Mouse (Mus musculus): ENCODE measurements around the gene A930004D18Rik.
A peak's percentile ranks its signal among the peaks of the same experiment; 100 is the strongest.

A930004D18Rik gene

DNA sequence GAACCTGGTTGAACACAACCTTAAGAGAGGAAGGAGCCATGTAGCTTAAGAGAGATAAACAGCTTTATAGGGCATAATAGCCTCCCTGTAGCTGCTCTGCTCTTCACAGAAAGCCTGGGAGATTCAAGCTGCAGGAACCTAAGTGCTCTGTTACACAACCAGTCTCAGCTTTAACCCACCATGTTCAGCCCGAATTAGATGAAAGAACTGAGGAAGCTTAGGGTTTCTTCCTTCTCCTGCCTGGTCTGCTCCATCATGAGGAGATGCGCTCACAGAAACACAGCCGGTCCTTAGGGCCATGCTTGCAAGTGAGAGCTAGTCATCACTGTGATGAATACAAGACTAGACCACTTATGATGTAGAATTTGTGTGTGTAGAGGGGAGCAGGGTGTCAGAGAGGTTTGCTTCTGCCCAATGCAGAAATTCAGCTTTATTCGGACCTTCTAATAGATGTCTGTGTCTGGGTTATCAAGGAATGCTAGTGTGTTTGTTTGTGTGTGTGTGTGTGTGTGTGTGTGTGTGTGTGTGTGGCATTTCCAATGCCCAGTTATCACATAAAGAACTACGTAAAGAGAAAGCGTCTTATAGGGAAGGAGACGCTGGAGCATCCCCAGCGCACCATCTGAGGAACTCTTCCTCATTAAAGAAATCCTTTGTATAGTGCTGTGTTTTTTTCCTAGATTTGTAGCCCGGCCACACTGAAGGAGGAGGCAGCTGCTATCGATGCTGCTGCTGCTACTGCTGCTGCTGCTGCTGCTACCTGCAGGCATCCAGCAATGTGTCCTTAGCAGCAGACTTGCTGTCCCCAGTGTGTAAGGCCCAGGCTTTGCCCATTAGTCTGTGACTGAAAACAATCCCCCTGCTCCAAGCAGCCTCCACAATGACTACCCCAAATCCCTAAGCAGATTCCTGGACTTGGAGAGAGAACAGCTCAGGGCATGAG is 4.1 kb downstream of the A930004D18Rik start:
- Histone ChIP-seq H3K36me3 (ENCODE audit: control insufficient read depth, insufficient read depth, low read length, poor library complexity, severe bottlenecking) (no peaks in the 10 kb centered on the region), H3K27me3 (ENCODE audit: control insufficient read depth, insufficient read depth, low read length, poor library complexity, severe bottlenecking) (no peaks in the 10 kb centered on the region; the same call in 1 of the 2 replicates)
- no peak for DNase-seq (ENCODE audit: low read depth, low spot score)

GRCm38 (mm10) chr2:18032538-18032895 is 5.0 kb downstream of the A930004D18Rik start:
- no peaks in the 10 kb centered on the region for H3K36me3 ChIP-seq (ENCODE audit: control insufficient read depth, insufficient read depth, low read length, poor library complexity, severe bottlenecking)
- peaks cover 2% of the 10 kb centered on the region; the same call in 1 of the 2 replicates for H3K27me3 ChIP-seq (ENCODE audit: control insufficient read depth, insufficient read depth, low read length, poor library complexity, severe bottlenecking)
- DNase-seq (ENCODE audit: low read depth, low spot score) = no peak

DNA sequence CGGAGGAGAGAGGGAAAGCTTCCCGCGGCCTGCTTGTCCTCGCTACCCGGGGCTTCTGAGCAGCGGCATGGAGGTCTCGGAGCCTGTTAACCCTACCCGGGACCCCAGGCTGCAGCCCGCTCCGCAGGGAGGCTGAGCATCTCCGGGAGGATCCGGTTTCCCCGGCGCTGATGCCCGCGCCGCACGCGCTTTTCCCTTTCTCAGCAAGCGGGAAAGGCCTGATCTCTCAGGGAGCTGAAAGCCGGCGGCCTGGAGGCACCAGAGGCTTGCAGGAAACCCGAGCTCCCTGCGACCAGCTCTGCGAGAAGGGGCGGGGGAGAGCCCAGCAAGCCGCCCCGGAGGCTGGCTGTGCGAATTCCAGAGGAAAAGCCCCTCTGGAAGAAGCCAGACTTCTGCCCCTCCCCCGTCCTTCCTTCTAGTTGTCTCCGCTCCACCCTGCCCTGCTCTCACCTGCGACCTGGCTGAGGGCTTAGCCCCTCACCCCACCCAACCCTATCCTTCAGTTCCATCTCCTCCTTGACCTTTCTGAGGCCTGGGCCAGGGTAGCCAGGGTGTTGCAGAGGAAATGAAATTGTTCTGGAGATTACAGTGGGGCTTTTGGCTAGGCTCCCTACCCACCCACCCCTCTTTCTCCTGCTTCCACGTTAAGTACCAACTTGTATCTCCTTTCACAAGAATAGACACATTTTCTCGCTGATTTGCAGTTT is 5.6 kb downstream of the A930004D18Rik start:
- peaks cover 2% of the 10 kb centered on the region; the same call in 1 of the 2 replicates for H3K27me3 ChIP-seq (ENCODE audit: control insufficient read depth, insufficient read depth, low read length, poor library complexity, severe bottlenecking)
- no peak for DNase-seq (ENCODE audit: low read depth, low spot score)
- H3K36me3 ChIP-seq (ENCODE audit: control insufficient read depth, insufficient read depth, low read length, poor library complexity, severe bottlenecking) = no peaks in the 10 kb centered on the region

GRCm38 (mm10) chr2:18031271-18031821 is 6.2 kb downstream of the A930004D18Rik start:
- no peaks in the 10 kb centered on the region for H3K36me3 ChIP-seq (ENCODE audit: control insufficient read depth, insufficient read depth, low read length, poor library complexity, severe bottlenecking)
- peak; percentile 37 for DNase-seq (ENCODE audit: low read depth, low spot score)
- peaks cover 2% of the 10 kb centered on the region; the same call in 1 of the 2 replicates for H3K27me3 ChIP-seq (ENCODE audit: control insufficient read depth, insufficient read depth, low read length, poor library complexity, severe bottlenecking)

DNA sequence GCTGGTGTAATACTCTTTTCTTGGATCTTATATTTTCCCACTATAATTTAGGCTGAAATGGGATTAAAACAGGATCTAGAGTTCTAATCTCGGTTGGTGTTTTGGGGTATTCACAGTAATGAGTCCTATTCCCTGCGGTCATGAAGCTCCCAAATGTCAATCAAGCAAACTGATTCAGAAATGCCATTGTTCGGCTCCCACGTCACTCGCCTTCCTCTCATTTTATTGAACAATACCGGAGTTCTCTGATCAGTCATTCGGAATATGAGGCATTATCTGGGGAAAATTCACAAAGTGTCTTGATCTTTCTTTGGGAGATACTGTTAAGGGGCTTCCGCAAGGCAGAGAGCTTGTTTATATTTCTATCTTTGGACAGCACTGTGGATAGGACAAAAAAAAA is 7.0 kb downstream of the A930004D18Rik start:
- Histone ChIP-seq H3K27me3 (ENCODE audit: control insufficient read depth, insufficient read depth, low read length, poor library complexity, severe bottlenecking) (peaks cover 2% of the 10 kb centered on the region), H3K36me3 (ENCODE audit: control insufficient read depth, insufficient read depth, low read length, poor library complexity, severe bottlenecking) (no peaks in the 10 kb centered on the region)
- no peak for DNase-seq (ENCODE audit: low read depth, low spot score)

DNA sequence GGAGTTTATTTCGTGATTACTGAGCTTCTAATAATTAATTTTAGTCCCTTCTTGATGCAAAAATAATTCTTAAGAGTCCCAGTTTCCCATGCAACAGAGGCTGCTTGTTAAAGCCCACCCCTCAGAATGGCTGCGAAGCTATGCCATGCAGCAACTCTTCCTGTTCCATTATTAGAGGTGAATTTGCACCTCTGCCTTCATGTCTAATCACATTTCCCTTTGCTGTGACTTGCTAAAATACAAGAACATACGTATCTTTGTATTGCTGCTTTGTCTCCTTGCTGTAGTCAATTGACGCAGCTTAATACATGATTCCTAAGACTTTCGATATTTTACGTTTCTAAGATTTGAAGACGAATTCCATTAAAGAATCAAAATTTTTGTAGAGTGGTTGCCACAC is 7.9 kb downstream of the A930004D18Rik start:
- no peak for DNase-seq (ENCODE audit: low read depth, low spot score)
- Histone ChIP-seq H3K27me3 (ENCODE audit: control insufficient read depth, insufficient read depth, low read length, poor library complexity, severe bottlenecking) (peaks cover 2% of the 10 kb centered on the region), H3K36me3 (ENCODE audit: control insufficient read depth, insufficient read depth, low read length, poor library complexity, severe bottlenecking) (no peaks in the 10 kb centered on the region)

DNA sequence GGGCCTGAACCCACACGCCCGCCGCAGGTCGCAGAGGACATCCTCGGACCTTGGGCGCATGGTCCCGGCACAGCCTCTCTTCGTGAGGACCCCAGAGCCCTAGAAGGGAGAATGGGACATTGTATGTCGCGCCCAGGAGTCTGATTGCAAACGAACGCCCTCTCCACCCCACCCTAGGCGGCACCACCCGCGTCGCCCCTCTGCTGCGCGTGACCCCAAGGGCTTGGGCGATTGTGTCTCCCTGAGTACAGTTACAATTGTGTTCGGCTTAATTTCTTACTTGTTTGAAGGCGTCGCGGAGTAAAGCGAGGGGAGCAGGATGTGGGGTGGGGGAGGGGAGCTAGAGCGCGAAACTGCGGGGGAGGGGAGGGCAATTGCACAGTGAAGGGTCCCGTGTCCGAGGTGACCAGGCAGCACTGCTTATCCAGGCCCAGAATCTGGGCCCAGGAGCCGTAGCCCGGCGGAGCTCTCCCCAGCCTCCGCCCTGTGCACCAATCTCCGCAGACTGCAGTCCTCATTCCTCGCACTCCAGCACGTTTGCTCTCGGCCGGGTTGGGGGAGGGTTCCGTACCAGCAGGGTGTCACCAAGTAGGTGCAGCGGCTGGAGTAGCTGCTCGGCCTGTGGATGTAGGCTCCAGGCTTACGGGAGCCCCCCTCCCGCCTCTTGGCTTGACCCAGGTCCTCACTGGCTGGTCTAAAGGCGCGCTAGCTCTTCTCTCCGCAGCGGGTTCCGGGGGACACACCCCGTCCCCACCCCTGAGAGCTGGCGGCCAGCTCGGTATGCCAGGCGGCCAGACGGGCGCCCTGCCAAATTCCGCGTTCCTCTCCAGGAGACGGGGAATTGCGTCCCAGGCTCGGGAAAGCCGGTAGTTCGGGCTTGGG is 9.2 kb downstream of the A930004D18Rik start:
- peak; percentile 57 for DNase-seq (ENCODE audit: low read depth, low spot score)
- Histone ChIP-seq H3K27me3 (ENCODE audit: control insufficient read depth, insufficient read depth, low read length, poor library complexity, severe bottlenecking) (peaks cover 2% of the 10 kb centered on the region; the same call in 1 of the 2 replicates), H3K36me3 (ENCODE audit: control insufficient read depth, insufficient read depth, low read length, poor library complexity, severe bottlenecking) (no peaks in the 10 kb centered on the region)

- H3K36me3 ChIP-seq (ENCODE audit: control insufficient read depth, insufficient read depth, low read length, poor library complexity, severe bottlenecking) = no peaks in the 10 kb centered on the region
- H3K27me3 ChIP-seq (ENCODE audit: control insufficient read depth, insufficient read depth, low read length, poor library complexity, severe bottlenecking) = peaks cover 2% of the 10 kb centered on the region; the same call in 1 of the 2 replicates
- peak; percentile 91 for DNase-seq (ENCODE audit: low read depth, low spot score)
Measured at GRCm38 (mm10) chr2:18027448-18028139, 9.9 kb downstream of the A930004D18Rik start.

- Histone ChIP-seq H3K36me3 (ENCODE audit: control insufficient read depth, insufficient read depth, low read length, poor library complexity, severe bottlenecking) (no peaks in the 10 kb centered on the region), H3K27me3 (ENCODE audit: control insufficient read depth, insufficient read depth, low read length, poor library complexity, severe bottlenecking) (peaks cover 2% of the 10 kb centered on the region; the same call in 1 of the 2 replicates)
- peak; percentile 41 for DNase-seq (ENCODE audit: low read depth, low spot score)
Measured at GRCm38 (mm10) chr2:18026116-18026947, 11.2 kb downstream of the A930004D18Rik start.

DNA sequence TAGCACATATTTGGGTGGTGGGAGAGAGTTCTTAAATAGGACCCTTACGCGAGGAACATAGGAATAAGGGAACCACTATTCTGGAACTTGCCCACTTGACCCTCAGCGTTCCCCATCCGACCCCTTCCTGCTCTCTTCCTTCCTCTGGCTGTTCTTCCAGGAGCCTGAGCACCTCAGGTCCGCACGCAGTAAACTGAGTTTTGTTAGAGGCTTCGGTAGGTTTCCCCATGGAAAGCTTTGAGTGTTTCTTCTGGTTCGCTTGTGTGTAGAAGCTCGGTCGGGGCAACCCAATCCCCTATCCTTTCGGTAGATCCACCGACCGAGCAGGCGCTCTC is 11.8 kb downstream of the A930004D18Rik start:
- DNase-seq (ENCODE audit: low read depth, low spot score) = no peak
- no peaks in the 10 kb centered on the region for H3K36me3 ChIP-seq (ENCODE audit: control insufficient read depth, insufficient read depth, low read length, poor library complexity, severe bottlenecking)
- H3K27me3 ChIP-seq (ENCODE audit: control insufficient read depth, insufficient read depth, low read length, poor library complexity, severe bottlenecking) = peaks cover 2% of the 10 kb centered on the region; the same call in 1 of the 2 replicates

DNA sequence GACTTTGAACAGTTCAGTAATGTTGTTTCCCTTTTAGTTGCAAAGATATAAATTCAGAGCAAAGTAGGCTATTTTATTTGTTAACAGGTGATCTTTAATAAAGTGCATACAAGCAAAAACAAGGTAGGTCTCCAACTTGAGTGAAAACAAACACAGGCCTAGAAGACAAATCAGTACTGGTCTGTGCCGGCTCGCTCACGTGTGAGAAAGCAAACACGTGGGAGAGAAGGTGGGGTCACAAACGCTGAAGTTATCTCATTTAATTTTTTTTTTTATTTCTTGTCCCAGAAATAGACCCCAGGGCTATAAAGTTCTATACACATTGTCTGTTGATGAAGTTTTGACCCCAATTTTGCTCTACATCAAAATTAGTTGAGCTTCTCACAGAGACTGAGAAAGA is 12.4 kb downstream of the A930004D18Rik start:
- no peak for DNase-seq (ENCODE audit: low read depth, low spot score)
- Histone ChIP-seq H3K27me3 (ENCODE audit: control insufficient read depth, insufficient read depth, low read length, poor library complexity, severe bottlenecking) (peaks cover 2% of the 10 kb centered on the region; the same call in 1 of the 2 replicates), H3K36me3 (ENCODE audit: control insufficient read depth, insufficient read depth, low read length, poor library complexity, severe bottlenecking) (no peaks in the 10 kb centered on the region)

GRCm38 (mm10) chr2:18022886-18023285 is 14.7 kb downstream of the A930004D18Rik start:
- no peaks in the 10 kb centered on the region; the same call in 1 of the 2 replicates for H3K27me3 ChIP-seq (ENCODE audit: control insufficient read depth, insufficient read depth, low read length, poor library complexity, severe bottlenecking)
- DNase-seq (ENCODE audit: low read depth, low spot score) = no peak
- H3K36me3 ChIP-seq (ENCODE audit: control insufficient read depth, insufficient read depth, low read length, poor library complexity, severe bottlenecking) = no peaks in the 10 kb centered on the region

DNA sequence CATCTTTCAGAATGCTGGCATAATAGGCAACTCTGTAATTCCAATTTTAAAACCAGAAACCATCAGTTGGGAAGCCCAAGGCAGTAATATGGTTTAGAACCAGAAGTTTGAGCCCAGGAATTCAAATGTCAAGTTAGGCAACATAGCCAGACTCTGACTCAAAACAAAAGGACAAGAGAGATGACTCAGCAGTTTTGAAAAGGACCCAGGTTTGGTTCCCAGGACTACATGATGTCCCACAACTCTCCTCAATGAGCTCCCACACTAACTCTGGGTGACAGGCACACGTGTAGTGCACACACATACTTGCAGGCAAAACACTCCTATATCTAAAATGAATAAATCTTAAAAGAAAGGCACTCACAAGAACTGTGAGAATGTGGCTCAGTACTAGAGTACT is 18.4 kb downstream of the A930004D18Rik start:
- Histone ChIP-seq H3K27me3 (ENCODE audit: control insufficient read depth, insufficient read depth, low read length, poor library complexity, severe bottlenecking) (no peaks in the 10 kb centered on the region), H3K36me3 (ENCODE audit: control insufficient read depth, insufficient read depth, low read length, poor library complexity, severe bottlenecking) (no peaks in the 10 kb centered on the region)
- no peak for DNase-seq (ENCODE audit: low read depth, low spot score)

All from splenic B cell, adult 2 months (primary cell).